Mouse (Mus musculus): Measurements from ENCODE around the gene Pias4. TPM values are rescaled to one million over a fixed set of nuclear protein-coding genes. Genes with fewer than 3 reads are reported as not detected.

The Pias4 gene
- polyA plus RNA-seq, 1 experiment from 2014 or later: 53.3 TPM

GRCm38 (mm10) chr10:81193991-81194774 lies 26.5 kb upstream of the Pias4 start:
- no peak for ATAC-seq (ENCODE audit: insufficient number of reproducible peaks, low FRiP score, low TSS enrichment, low read depth)
- no peak for DNase-seq (ENCODE audit: low spot score)
- Histone ChIP-seq H3K9ac (ENCODE audit: low read length) (no peak overlapping the region), H3K4me2 (ENCODE audit: low read depth, severe bottlenecking) (0 out of 2 replicates have a peak overlapping the region, but pooled peaks have one; percentile 3), H3K9me3 (ENCODE audit: control insufficient read depth, low read length) (no peaks in the 10 kb centered on the region), H3K4me1 (ENCODE audit: control insufficient read depth, insufficient read depth, low read length) (peaks cover 12% of the 10 kb centered on the region; the same call in 1 of the 2 replicates), H3K4me3 (ENCODE audit: low read depth, low read length) (no peak overlapping the region), H3K36me3 (ENCODE audit: control insufficient read depth, insufficient read depth, low read length) (no peaks in the 10 kb centered on the region; the same call in 1 of the 2 replicates), H3K27ac (replicated peaks; ENCODE audit: low read depth, low read length) (no peak overlapping the region), H3K27me3 (ENCODE audit: control insufficient read depth, insufficient read depth, low read length) (peaks cover 29% of the 10 kb centered on the region)
- 21% methylated on average over 37 of the region's 37 CpGs for WGBS

DNA sequence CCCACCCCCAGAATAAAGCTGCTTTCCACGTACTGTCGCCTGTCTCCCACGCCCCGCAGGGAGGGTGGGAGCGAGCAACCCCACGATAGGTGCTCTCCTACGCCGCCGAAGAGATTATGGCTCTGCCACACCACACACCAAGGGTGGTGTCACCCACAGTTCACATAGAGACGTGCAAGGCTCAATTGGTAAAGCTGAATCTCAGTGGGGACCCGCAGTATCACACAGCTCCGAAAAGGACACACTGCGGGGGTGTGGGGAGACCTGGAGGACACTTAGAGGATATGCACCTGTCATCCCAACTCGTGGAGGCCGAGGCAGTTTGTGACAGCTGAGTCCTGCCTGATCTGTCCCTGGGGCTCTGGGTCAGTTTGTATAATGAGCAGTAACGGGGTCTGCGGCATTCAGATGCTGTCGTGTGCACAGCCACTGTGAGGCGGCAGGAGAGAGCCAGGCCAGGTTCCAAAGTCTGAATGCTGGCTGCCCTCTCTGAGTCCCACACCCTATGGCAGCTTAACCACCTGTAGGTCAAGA lies 25.3 kb upstream of the Pias4 start:
- Histone ChIP-seq H3K36me3 (ENCODE audit: control insufficient read depth, insufficient read depth, low read length) (peaks cover 4% of the 10 kb centered on the region; the same call in 1 of the 2 replicates), H3K27ac (replicated peaks; ENCODE audit: low read depth, low read length) (no peak overlapping the region), H3K9ac (ENCODE audit: low read length) (peak overlapping the region; percentile 89), H3K4me3 (ENCODE audit: low read depth, low read length) (peak overlapping the region; percentile 57), H3K9me3 (ENCODE audit: control insufficient read depth, low read length) (no peaks in the 10 kb centered on the region), H3K4me2 (ENCODE audit: low read depth, severe bottlenecking) (peak overlapping the region; percentile 78), H3K4me1 (ENCODE audit: control insufficient read depth, insufficient read depth, low read length) (peaks cover 12% of the 10 kb centered on the region; the same call in 1 of the 2 replicates), H3K27me3 (ENCODE audit: control insufficient read depth, insufficient read depth, low read length) (peaks cover 29% of the 10 kb centered on the region)
- WGBS: 5% methylated on average over 19 of the region's 19 CpGs
- DNase-seq (ENCODE audit: low spot score) (no peak), ATAC-seq (ENCODE audit: insufficient number of reproducible peaks, low FRiP score, low TSS enrichment, low read depth) (peak; percentile 23; the same call in 1 of the 2 replicates)

DNA sequence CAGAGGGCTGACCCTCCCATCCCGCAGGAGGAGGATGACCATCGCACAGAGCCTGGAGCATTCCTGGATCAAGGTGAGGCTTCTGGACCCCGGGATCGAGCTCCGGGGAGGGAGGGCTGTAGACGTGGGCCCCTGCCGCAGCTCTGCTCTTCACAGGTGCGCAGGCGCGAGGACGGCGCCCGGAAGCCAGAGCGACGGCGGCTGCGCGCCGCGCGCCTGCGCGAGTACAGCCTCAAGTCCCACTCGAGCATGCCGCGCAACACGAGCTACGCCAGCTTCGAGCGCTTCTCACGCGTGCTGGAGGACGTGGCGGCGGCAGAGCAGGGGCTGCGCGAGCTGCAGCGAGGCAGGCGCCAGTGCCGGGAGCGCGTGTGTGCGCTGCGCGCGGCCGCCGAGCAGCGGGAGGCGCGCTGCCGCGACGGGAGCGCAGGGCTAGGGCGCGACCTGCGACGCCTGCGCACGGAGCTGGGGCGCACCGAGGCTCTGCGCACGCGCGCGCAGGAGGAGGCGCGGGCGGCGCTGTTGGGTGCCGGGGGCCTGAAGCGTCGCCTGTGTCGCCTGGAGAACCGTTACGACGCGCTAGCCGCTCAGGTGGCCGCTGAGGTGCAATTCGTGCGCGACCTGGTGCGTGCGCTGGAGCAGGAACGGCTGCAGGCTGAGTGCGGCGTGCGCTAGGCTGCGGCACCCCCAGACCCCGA lies 24.7 kb upstream of the Pias4 start:
- WGBS: 1% methylated on average over 82 of the region's 93 CpGs
- H3K27ac ChIP-seq (replicated peaks; ENCODE audit: low read depth, low read length): peak overlapping the region; percentile 82
- peaks cover 29% of the 10 kb centered on the region for H3K27me3 ChIP-seq (ENCODE audit: control insufficient read depth, insufficient read depth, low read length)
- peak overlapping the region; percentile 57 for H3K4me3 ChIP-seq (ENCODE audit: low read depth, low read length)
- peaks cover 5% of the 10 kb centered on the region for H3K36me3 ChIP-seq (ENCODE audit: control insufficient read depth, insufficient read depth, low read length)
- peak overlapping the region; percentile 78 for H3K4me2 ChIP-seq (ENCODE audit: low read depth, severe bottlenecking)
- peak; percentile 77 for DNase-seq (ENCODE audit: low spot score)
- H3K4me1 ChIP-seq (ENCODE audit: control insufficient read depth, insufficient read depth, low read length): peaks cover 12% of the 10 kb centered on the region; the same call in 1 of the 2 replicates
- peak; percentile 81 for ATAC-seq (ENCODE audit: insufficient number of reproducible peaks, low FRiP score, low TSS enrichment, low read depth)
- no peaks in the 10 kb centered on the region for H3K9me3 ChIP-seq (ENCODE audit: control insufficient read depth, low read length)
- peak overlapping the region; percentile 89 for H3K9ac ChIP-seq (ENCODE audit: low read length)

DNA sequence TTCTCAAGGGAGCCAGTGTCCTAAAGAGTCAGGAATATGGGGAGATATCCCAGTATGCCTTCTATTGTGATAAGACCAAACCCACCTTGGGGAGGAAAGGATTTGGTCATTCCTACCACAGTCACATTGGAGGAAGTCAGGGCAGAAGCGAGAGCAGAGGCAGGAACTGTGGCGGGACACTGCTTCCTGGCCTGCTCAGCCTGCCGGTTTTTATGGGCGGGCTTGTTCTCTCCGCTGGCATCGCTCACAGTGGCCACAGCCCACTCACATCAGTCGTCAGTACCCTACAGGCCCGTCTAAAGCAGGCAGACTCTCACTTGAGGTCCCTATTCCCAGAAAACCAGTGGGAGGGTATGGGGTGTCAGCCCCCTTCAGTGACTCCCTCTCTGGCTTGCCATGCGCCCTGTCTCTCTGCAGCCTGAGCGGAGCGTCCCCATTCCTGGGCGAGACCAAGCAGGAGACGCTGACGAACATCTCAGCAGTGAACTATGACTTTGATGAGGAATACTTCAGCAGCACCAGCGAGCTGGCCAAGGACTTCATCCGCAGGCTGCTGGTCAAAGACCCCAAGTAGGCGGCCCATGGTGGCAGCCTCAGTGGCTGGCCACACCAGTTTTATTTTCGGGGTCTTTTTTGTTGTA lies 23.7 kb upstream of the Pias4 start:
- Histone ChIP-seq H3K9ac (ENCODE audit: low read length) (no peak overlapping the region), H3K4me2 (ENCODE audit: low read depth, severe bottlenecking) (peak overlapping the region; percentile 78), H3K27me3 (ENCODE audit: control insufficient read depth, insufficient read depth, low read length) (peaks cover 28% of the 10 kb centered on the region), H3K36me3 (ENCODE audit: control insufficient read depth, insufficient read depth, low read length) (peaks cover 10% of the 10 kb centered on the region), H3K9me3 (ENCODE audit: control insufficient read depth, low read length) (no peaks in the 10 kb centered on the region), H3K27ac (replicated peaks; ENCODE audit: low read depth, low read length) (no peak overlapping the region), H3K4me1 (ENCODE audit: control insufficient read depth, insufficient read depth, low read length) (peaks cover 12% of the 10 kb centered on the region; the same call in 1 of the 2 replicates), H3K4me3 (ENCODE audit: low read depth, low read length) (no peak overlapping the region; the same call in 1 of the 2 replicates)
- DNase-seq (ENCODE audit: low spot score) (no peak), ATAC-seq (ENCODE audit: insufficient number of reproducible peaks, low FRiP score, low TSS enrichment, low read depth) (no peak)
- WGBS: 87% methylated on average over 18 of the region's 18 CpGs

DNA sequence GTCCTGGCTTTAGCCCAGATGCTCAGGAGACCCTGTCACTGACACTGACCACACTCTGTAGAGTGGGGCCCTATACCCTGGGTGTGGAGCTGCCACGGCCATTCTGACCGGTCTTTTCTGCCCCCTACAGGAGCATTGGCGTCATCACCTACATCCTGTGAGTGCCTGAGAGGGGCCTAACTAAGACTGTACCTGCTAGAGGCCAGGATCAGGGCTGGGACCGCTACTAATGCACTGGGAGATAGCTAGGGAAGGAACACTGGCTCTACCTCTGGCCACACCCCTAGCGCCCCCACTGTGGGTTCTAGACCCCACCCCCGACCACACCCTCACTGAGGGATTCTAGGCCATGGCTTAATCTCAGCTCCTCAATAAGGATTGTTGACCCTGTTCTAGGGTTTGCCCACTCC lies 23.2 kb upstream of the Pias4 start:
- H3K9me3 ChIP-seq (ENCODE audit: control insufficient read depth, low read length): no peaks in the 10 kb centered on the region
- H3K27me3 ChIP-seq (ENCODE audit: control insufficient read depth, insufficient read depth, low read length): peaks cover 25% of the 10 kb centered on the region
- no peak overlapping the region for H3K9ac ChIP-seq (ENCODE audit: low read length)
- peaks cover 12% of the 10 kb centered on the region; the same call in 1 of the 2 replicates for H3K4me1 ChIP-seq (ENCODE audit: control insufficient read depth, insufficient read depth, low read length)
- H3K36me3 ChIP-seq (ENCODE audit: control insufficient read depth, insufficient read depth, low read length): peaks cover 10% of the 10 kb centered on the region
- no peak overlapping the region for H3K4me3 ChIP-seq (ENCODE audit: low read depth, low read length)
- DNase-seq (ENCODE audit: low spot score) (no peak), ATAC-seq (ENCODE audit: insufficient number of reproducible peaks, low FRiP score, low TSS enrichment, low read depth) (no peak)
- no peak overlapping the region for H3K27ac ChIP-seq (replicated peaks; ENCODE audit: low read depth, low read length)
- WGBS: 69% methylated on average over 6 of the region's 6 CpGs
- no peak overlapping the region for H3K4me2 ChIP-seq (ENCODE audit: low read depth, severe bottlenecking)

GRCm38 (mm10) chr10:81190236-81190911 lies 22.7 kb upstream of the Pias4 start:
- ATAC-seq (ENCODE audit: insufficient number of reproducible peaks, low FRiP score, low TSS enrichment, low read depth): no peak
- H3K36me3 ChIP-seq (ENCODE audit: control insufficient read depth, insufficient read depth, low read length): peaks cover 10% of the 10 kb centered on the region
- no peaks in the 10 kb centered on the region for H3K9me3 ChIP-seq (ENCODE audit: control insufficient read depth, low read length)
- peaks cover 12% of the 10 kb centered on the region; the same call in 1 of the 2 replicates for H3K4me1 ChIP-seq (ENCODE audit: control insufficient read depth, insufficient read depth, low read length)
- H3K4me2 ChIP-seq (ENCODE audit: low read depth, severe bottlenecking): no peak overlapping the region
- H3K27me3 ChIP-seq (ENCODE audit: control insufficient read depth, insufficient read depth, low read length): peaks cover 20% of the 10 kb centered on the region
- no peak overlapping the region for H3K4me3 ChIP-seq (ENCODE audit: low read depth, low read length)
- WGBS: 69% methylated on average over 31 of the region's 31 CpGs
- no peak for DNase-seq (ENCODE audit: low spot score)
- no peak overlapping the region for H3K9ac ChIP-seq (ENCODE audit: low read length)
- H3K27ac ChIP-seq (replicated peaks; ENCODE audit: low read depth, low read length): no peak overlapping the region

GRCm38 (mm10) chr10:81189821-81190220 lies 22.1 kb upstream of the Pias4 start:
- H3K9me3 ChIP-seq (ENCODE audit: control insufficient read depth, low read length): no peaks in the 10 kb centered on the region
- ATAC-seq (ENCODE audit: insufficient number of reproducible peaks, low FRiP score, low TSS enrichment, low read depth) (no peak), DNase-seq (ENCODE audit: low spot score) (no peak)
- 81% methylated on average over 26 of the region's 26 CpGs for WGBS
- H3K4me3 ChIP-seq (ENCODE audit: low read depth, low read length): no peak overlapping the region
- H3K4me1 ChIP-seq (ENCODE audit: control insufficient read depth, insufficient read depth, low read length): peaks cover 14% of the 10 kb centered on the region; the same call in 1 of the 2 replicates
- H3K27me3 ChIP-seq (ENCODE audit: control insufficient read depth, insufficient read depth, low read length): peaks cover 14% of the 10 kb centered on the region
- no peak overlapping the region for H3K9ac ChIP-seq (ENCODE audit: low read length)
- peaks cover 10% of the 10 kb centered on the region for H3K36me3 ChIP-seq (ENCODE audit: control insufficient read depth, insufficient read depth, low read length)
- H3K4me2 ChIP-seq (ENCODE audit: low read depth, severe bottlenecking): no peak overlapping the region
- H3K27ac ChIP-seq (replicated peaks; ENCODE audit: low read depth, low read length): no peak overlapping the region
